Mouse (Mus musculus): ENCODE measurements around the gene Nfib. TPM values are rescaled to one million over a fixed set of nuclear protein-coding genes. Genes with fewer than 3 reads are reported as not detected.

Nfib gene
- polyA plus RNA-seq, 1 experiment from 2014 or later, result 60.1 TPM

- Histone ChIP-seq H3K4me2 (ENCODE audit: low read depth, low read length) (no peak overlapping the region), H3K9me3 (replicated peaks; ENCODE audit: control insufficient read depth, low read length) (0 out of 2 replicates have a peak, but pooled peaks cover 3% of the 10 kb centered on the region), H3K4me1 (ENCODE audit: control insufficient read depth, insufficient read depth, low read length) (no peaks in the 10 kb centered on the region), H3K9ac (ENCODE audit: low read length) (no peak overlapping the region), H3K27ac (ENCODE audit: low read length) (no peak overlapping the region), H3K4me3 (replicated peaks; ENCODE audit: low read length) (no peak overlapping the region), H3K36me3 (ENCODE audit: control insufficient read depth, insufficient read depth, low read length) (no peaks in the 10 kb centered on the region), H3K27me3 (ENCODE audit: control insufficient read depth, insufficient read depth, low read length) (no peaks in the 10 kb centered on the region)
- ATAC-seq (ENCODE audit: insufficient read depth, low FRiP score), result no peak
- WGBS, result 79% methylated on average over 2 of the region's 2 CpGs
Observed at GRCm38 (mm10) chr4:82715833-82716232, 10.3 kb upstream of the Nfib start.

- Histone ChIP-seq H3K4me3 (replicated peaks; ENCODE audit: low read length) (no peak overlapping the region), H3K4me2 (ENCODE audit: low read depth, low read length) (no peak overlapping the region), H3K9me3 (replicated peaks; ENCODE audit: control insufficient read depth, low read length) (no peaks in the 10 kb centered on the region), H3K9ac (ENCODE audit: low read length) (no peak overlapping the region), H3K27me3 (ENCODE audit: control insufficient read depth, insufficient read depth, low read length) (no peaks in the 10 kb centered on the region), H3K36me3 (ENCODE audit: control insufficient read depth, insufficient read depth, low read length) (no peaks in the 10 kb centered on the region), H3K4me1 (ENCODE audit: control insufficient read depth, insufficient read depth, low read length) (no peaks in the 10 kb centered on the region), H3K27ac (ENCODE audit: low read length) (no peak overlapping the region)
- no peak for ATAC-seq (ENCODE audit: insufficient read depth, low FRiP score)
- WGBS, result 74% methylated on average over 7 of the region's 7 CpGs
Observed at GRCm38 (mm10) chr4:82711611-82712295, 6.2 kb upstream of the Nfib start.

GRCm38 (mm10) chr4:82709666-82710065 lies 4.1 kb upstream of the Nfib start:
- Histone ChIP-seq H3K4me1 (ENCODE audit: control insufficient read depth, insufficient read depth, low read length) (no peaks in the 10 kb centered on the region), H3K4me2 (ENCODE audit: low read depth, low read length) (no peak overlapping the region), H3K27ac (ENCODE audit: low read length) (no peak overlapping the region), H3K9me3 (replicated peaks; ENCODE audit: control insufficient read depth, low read length) (no peaks in the 10 kb centered on the region), H3K4me3 (replicated peaks; ENCODE audit: low read length) (no peak overlapping the region), H3K36me3 (ENCODE audit: control insufficient read depth, insufficient read depth, low read length) (no peaks in the 10 kb centered on the region), H3K9ac (ENCODE audit: low read length) (no peak overlapping the region), H3K27me3 (ENCODE audit: control insufficient read depth, insufficient read depth, low read length) (no peaks in the 10 kb centered on the region)
- 76% methylated on average over 6 of the region's 6 CpGs for WGBS
- no peak for ATAC-seq (ENCODE audit: insufficient read depth, low FRiP score)

GRCm38 (mm10) chr4:82706012-82706411 lies 462 bp upstream of the Nfib start:
- WGBS, result 70% methylated on average over 2 of the region's 2 CpGs
- ATAC-seq (ENCODE audit: insufficient read depth, low FRiP score), result no peak
- Histone ChIP-seq H3K9me3 (replicated peaks; ENCODE audit: control insufficient read depth, low read length) (no peaks in the 10 kb centered on the region), H3K4me2 (ENCODE audit: low read depth, low read length) (no peak overlapping the region), H3K4me3 (replicated peaks; ENCODE audit: low read length) (no peak overlapping the region), H3K27me3 (ENCODE audit: control insufficient read depth, insufficient read depth, low read length) (no peaks in the 10 kb centered on the region), H3K27ac (ENCODE audit: low read length) (no peak overlapping the region), H3K4me1 (ENCODE audit: control insufficient read depth, insufficient read depth, low read length) (no peaks in the 10 kb centered on the region), H3K36me3 (ENCODE audit: control insufficient read depth, insufficient read depth, low read length) (no peaks in the 10 kb centered on the region), H3K9ac (ENCODE audit: low read length) (no peak overlapping the region)

GRCm38 (mm10) chr4:82704079-82704830 lies 1.3 kb downstream of the Nfib start:
- no peaks in the 10 kb centered on the region for H3K9me3 ChIP-seq (replicated peaks; ENCODE audit: control insufficient read depth, low read length)

GRCm38 (mm10) chr4:82702808-82703207 lies 2.7 kb downstream of the Nfib start:
- Histone ChIP-seq H3K4me2 (ENCODE audit: low read depth, low read length) (no peak overlapping the region), H3K9me3 (replicated peaks; ENCODE audit: control insufficient read depth, low read length) (no peaks in the 10 kb centered on the region), H3K9ac (ENCODE audit: low read length) (no peak overlapping the region), H3K4me3 (replicated peaks; ENCODE audit: low read length) (no peak overlapping the region), H3K27me3 (ENCODE audit: control insufficient read depth, insufficient read depth, low read length) (no peaks in the 10 kb centered on the region), H3K27ac (ENCODE audit: low read length) (no peak overlapping the region), H3K4me1 (ENCODE audit: control insufficient read depth, insufficient read depth, low read length) (peaks cover 3% of the 10 kb centered on the region; the same call in 1 of the 2 replicates), H3K36me3 (ENCODE audit: control insufficient read depth, insufficient read depth, low read length) (no peaks in the 10 kb centered on the region)
- ATAC-seq (ENCODE audit: insufficient read depth, low FRiP score), result no peak
- WGBS, result 44% methylated on average over 6 of the region's 6 CpGs

More at GRCm38 (mm10) chr4:82704079-82704830, 1.3 kb downstream of the Nfib start:
- 77% methylated on average over 19 of the region's 19 CpGs for WGBS
- peaks cover 3% of the 10 kb centered on the region; the same call in 1 of the 2 replicates for H3K4me1 ChIP-seq (ENCODE audit: control insufficient read depth, insufficient read depth, low read length)
- no peak overlapping the region for H3K9ac ChIP-seq (ENCODE audit: low read length)
- no peak for ATAC-seq (ENCODE audit: insufficient read depth, low FRiP score)
- no peak overlapping the region for H3K4me2 ChIP-seq (ENCODE audit: low read depth, low read length)
- H3K4me3 ChIP-seq (replicated peaks; ENCODE audit: low read length), result no peak overlapping the region
- no peaks in the 10 kb centered on the region for H3K27me3 ChIP-seq (ENCODE audit: control insufficient read depth, insufficient read depth, low read length)
- no peaks in the 10 kb centered on the region for H3K36me3 ChIP-seq (ENCODE audit: control insufficient read depth, insufficient read depth, low read length)
- no peak overlapping the region for H3K27ac ChIP-seq (ENCODE audit: low read length)

GRCm38 (mm10) chr4:82699504-82699903 lies 6.0 kb downstream of the Nfib start:
- Histone ChIP-seq H3K27ac (ENCODE audit: low read length) (no peak overlapping the region), H3K4me2 (ENCODE audit: low read depth, low read length) (no peak overlapping the region), H3K4me1 (ENCODE audit: control insufficient read depth, insufficient read depth, low read length) (peaks cover 3% of the 10 kb centered on the region; the same call in 1 of the 2 replicates), H3K27me3 (ENCODE audit: control insufficient read depth, insufficient read depth, low read length) (no peaks in the 10 kb centered on the region), H3K9ac (ENCODE audit: low read length) (no peak overlapping the region), H3K36me3 (ENCODE audit: control insufficient read depth, insufficient read depth, low read length) (no peaks in the 10 kb centered on the region), H3K4me3 (replicated peaks; ENCODE audit: low read length) (no peak overlapping the region), H3K9me3 (replicated peaks; ENCODE audit: control insufficient read depth, low read length) (no peaks in the 10 kb centered on the region)
- WGBS, result 43% methylated on average over 11 of the region's 11 CpGs
- ATAC-seq (ENCODE audit: insufficient read depth, low FRiP score), result no peak

GRCm38 (mm10) chr4:82698616-82699015 lies 6.9 kb downstream of the Nfib start:
- H3K9me3 ChIP-seq (replicated peaks; ENCODE audit: control insufficient read depth, low read length), result no peaks in the 10 kb centered on the region
- 80% methylated on average over 12 of the region's 12 CpGs for WGBS
- H3K4me2 ChIP-seq (ENCODE audit: low read depth, low read length), result no peak overlapping the region
- H3K4me1 ChIP-seq (ENCODE audit: control insufficient read depth, insufficient read depth, low read length), result peaks cover 3% of the 10 kb centered on the region; the same call in 1 of the 2 replicates
- no peaks in the 10 kb centered on the region for H3K27me3 ChIP-seq (ENCODE audit: control insufficient read depth, insufficient read depth, low read length)
- no peak overlapping the region for H3K9ac ChIP-seq (ENCODE audit: low read length)
- ATAC-seq (ENCODE audit: insufficient read depth, low FRiP score), result no peak
- H3K4me3 ChIP-seq (replicated peaks; ENCODE audit: low read length), result no peak overlapping the region
- no peaks in the 10 kb centered on the region for H3K36me3 ChIP-seq (ENCODE audit: control insufficient read depth, insufficient read depth, low read length)
- no peak overlapping the region for H3K27ac ChIP-seq (ENCODE audit: low read length)

GRCm38 (mm10) chr4:82697151-82697550 lies 8.4 kb downstream of the Nfib start:
- Histone ChIP-seq H3K4me1 (ENCODE audit: control insufficient read depth, insufficient read depth, low read length) (peaks cover 3% of the 10 kb centered on the region; the same call in 1 of the 2 replicates), H3K9me3 (replicated peaks; ENCODE audit: control insufficient read depth, low read length) (no peaks in the 10 kb centered on the region), H3K4me2 (ENCODE audit: low read depth, low read length) (no peak overlapping the region), H3K36me3 (ENCODE audit: control insufficient read depth, insufficient read depth, low read length) (no peaks in the 10 kb centered on the region), H3K4me3 (replicated peaks; ENCODE audit: low read length) (no peak overlapping the region), H3K27ac (ENCODE audit: low read length) (no peak overlapping the region), H3K27me3 (ENCODE audit: control insufficient read depth, insufficient read depth, low read length) (no peaks in the 10 kb centered on the region), H3K9ac (ENCODE audit: low read length) (no peak overlapping the region)
- 57% methylated on average over 6 of the region's 6 CpGs for WGBS
- no peak for ATAC-seq (ENCODE audit: insufficient read depth, low FRiP score)
